Mouse (Mus musculus): ENCODE measurements around the gene Nhsl2. TPM values are rescaled to one million over a fixed set of nuclear protein-coding genes. Genes with fewer than 3 reads are reported as not detected.

Nhsl2 gene
- polyA plus RNA-seq, 1 experiment = 10.5 TPM

DNA sequence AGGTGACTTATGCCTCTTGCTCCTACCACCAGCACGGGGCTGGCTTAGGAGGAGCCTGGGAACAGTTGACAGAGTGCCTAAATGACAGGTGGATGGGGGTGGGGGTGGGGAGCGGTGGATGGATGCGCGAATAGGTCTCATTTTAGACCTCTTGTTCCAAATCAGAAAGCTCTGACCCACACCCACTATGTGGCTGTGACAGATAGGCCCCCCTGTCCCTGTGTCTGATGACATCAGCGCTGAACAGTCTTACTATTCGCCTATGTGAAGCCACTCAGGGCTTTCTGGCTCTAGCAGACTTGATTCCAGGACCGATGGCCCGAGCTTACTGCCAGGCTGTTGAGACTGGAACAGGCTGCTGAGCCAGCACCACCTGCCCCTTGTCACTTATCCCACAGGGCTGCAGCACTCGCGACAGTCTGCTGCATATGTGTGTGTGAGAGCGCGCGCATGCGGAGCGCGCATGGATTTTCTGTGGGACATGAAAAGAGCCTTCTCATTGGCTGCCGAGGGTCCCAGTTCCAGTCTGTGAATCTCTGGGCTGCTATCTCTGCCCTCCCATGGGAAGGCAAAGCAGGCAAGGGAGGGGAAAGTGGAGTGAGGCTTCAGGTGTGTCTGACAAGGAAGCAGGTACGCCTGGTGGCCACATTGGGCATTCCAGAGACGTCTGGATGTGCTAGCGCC is 154.6 kb downstream of the Nhsl2 start:
- Histone ChIP-seq H3K4me3 (ENCODE audit: insufficient read depth, low read length) (peak overlapping the region; percentile 48), H3K4me1 (ENCODE audit: control insufficient read depth, insufficient read depth, low read length) (peaks cover 4% of the 10 kb centered on the region; the same call in 1 of the 2 replicates), H3K27ac (ENCODE audit: insufficient read depth, low read length) (peak overlapping the region; percentile 80)
- no peak for TF ChIP-seq CTCF (IDR thresholded peaks at IDR 0.05; ENCODE audit: extremely low read depth, insufficient read depth, low read length)
- TF ChIP-seq POLR2A (IDR thresholded peaks at IDR 0.05; ENCODE audit: extremely low read depth, insufficient read depth, low read length) = peak; percentile 65; the same call in 1 of the 2 replicates

DNA sequence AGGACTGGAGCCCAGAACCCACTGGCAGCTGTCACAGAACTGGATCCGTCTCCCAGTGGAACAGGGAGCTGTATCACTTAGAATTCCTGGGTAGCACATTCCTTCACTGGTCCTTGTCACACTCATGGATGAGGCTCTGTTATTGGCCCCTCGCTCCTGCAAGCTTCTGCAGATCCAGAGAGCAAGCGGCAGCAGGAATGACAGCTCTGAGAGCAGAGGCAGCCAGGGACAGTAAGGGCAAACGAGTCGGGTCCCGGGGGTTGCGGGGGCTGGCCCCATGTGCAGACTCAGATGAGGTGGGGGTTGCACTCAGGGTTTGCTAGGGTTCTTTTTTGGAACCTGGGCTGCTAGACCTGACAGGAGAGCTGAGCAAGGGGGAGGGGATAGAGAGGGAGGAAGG is 155.2 kb downstream of the Nhsl2 start:
- Histone ChIP-seq H3K4me3 (ENCODE audit: insufficient read depth, low read length) (peak overlapping the region; percentile 48), H3K27ac (ENCODE audit: insufficient read depth, low read length) (peak overlapping the region; percentile 80), H3K4me1 (ENCODE audit: control insufficient read depth, insufficient read depth, low read length) (peaks cover 7% of the 10 kb centered on the region; the same call in 1 of the 2 replicates)
- TF ChIP-seq POLR2A (IDR thresholded peaks at IDR 0.05; ENCODE audit: extremely low read depth, insufficient read depth, low read length) (no peak), CTCF (IDR thresholded peaks at IDR 0.05; ENCODE audit: extremely low read depth, insufficient read depth, low read length) (no peak)

DNA sequence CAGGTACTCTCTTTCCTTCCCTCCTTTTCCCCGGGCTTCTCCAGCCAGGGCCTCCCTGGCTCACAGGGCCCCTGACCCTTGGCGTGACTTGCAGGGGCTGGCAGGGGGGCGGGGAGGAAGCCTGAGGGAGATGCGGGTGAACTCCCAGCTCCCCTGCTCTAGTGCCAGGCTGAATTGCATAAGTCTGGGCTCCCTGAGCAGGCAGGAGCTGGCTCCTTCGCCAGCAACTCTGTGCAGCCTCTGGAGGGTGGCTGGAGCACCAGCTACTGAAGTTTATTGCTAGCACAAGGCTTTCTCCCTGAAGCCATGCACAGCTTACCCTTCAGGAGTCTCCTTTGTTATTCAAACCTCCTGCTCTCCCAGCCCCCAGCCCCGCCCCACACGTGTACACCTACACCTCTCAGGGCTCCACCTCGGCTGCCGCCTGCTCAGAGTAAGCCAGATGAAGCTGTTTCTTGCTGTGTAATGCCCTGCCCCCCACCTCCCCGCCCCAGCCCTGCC is 156.0 kb downstream of the Nhsl2 start:
- TF ChIP-seq CTCF (IDR thresholded peaks at IDR 0.05; ENCODE audit: extremely low read depth, insufficient read depth, low read length) = no peak
- TF ChIP-seq POLR2A (IDR thresholded peaks at IDR 0.05; ENCODE audit: extremely low read depth, insufficient read depth, low read length) = 0 out of 2 replicates have a peak, but pooled peaks have one; percentile 3
- H3K27ac ChIP-seq (ENCODE audit: insufficient read depth, low read length) = peak overlapping the region; percentile 80
- peak overlapping the region; percentile 48 for H3K4me3 ChIP-seq (ENCODE audit: insufficient read depth, low read length)
- peaks cover 7% of the 10 kb centered on the region; the same call in 1 of the 2 replicates for H3K4me1 ChIP-seq (ENCODE audit: control insufficient read depth, insufficient read depth, low read length)

DNA sequence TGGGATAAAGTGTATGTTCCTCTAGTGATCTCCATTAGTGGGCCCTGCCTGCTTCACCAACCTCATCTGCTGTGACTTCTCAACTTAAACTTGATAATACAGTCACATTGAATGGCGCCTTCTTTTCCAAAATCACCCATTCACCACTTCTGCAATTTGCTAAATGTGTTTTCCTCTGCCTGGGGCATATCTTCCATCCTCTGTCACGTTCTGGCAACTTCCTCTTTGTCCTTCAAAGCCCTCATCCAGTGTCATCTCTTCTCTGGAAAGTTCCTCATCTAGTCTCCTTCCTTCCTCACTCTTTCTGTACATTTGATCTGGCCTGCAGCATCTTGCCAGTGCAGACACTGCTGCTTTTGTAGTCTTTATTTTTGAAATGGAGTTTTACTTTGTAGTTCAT is 158.8 kb downstream of the Nhsl2 start:
- Histone ChIP-seq H3K4me1 (ENCODE audit: control insufficient read depth, insufficient read depth, low read length) (peaks cover 7% of the 10 kb centered on the region; the same call in 1 of the 2 replicates), H3K27ac (ENCODE audit: insufficient read depth, low read length) (no peak overlapping the region), H3K4me3 (ENCODE audit: insufficient read depth, low read length) (no peak overlapping the region)
- no peak for TF ChIP-seq POLR2A (IDR thresholded peaks at IDR 0.05; ENCODE audit: extremely low read depth, insufficient read depth, low read length)
- TF ChIP-seq CTCF (IDR thresholded peaks at IDR 0.05; ENCODE audit: extremely low read depth, insufficient read depth, low read length) = no peak

DNA sequence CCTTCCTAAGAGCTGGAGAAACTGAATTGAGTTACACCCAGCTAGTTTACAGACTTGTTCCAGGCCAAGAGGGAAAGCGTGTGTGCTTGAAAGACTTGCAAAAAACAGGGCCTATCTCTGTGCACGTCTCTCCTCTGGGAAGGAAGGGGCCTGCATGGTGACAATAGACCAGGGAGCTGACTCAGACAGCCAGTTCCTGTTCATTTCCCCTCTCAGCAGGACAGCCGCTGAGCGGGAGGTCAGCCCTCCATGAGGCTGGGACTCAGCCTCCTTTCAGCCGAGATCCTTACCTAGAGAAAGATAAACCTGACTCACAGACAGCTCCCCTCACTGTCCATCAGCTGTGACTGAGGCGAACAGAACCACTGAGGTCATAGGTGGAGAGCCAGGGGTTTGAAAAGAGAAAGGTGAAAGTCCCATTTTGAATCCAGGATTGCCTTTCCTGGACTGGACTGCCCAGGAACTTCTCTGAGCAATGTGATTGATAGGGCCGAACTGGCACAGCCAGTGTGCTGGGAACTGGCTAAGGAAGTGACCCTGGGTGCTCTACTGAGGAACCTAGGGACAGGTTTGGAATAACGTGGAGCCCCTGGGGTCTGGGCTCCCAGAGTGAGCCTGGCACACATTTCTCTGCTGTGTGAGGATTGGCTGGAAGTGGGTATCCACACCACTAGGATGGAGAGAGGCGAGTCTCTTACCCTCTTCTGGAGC is 168.2 kb downstream of the Nhsl2 start:
- TF ChIP-seq POLR2A (IDR thresholded peaks at IDR 0.05; ENCODE audit: extremely low read depth, insufficient read depth, low read length) (no peak), CTCF (IDR thresholded peaks at IDR 0.05; ENCODE audit: extremely low read depth, insufficient read depth, low read length) (no peak)
- Histone ChIP-seq H3K27ac (ENCODE audit: insufficient read depth, low read length) (peak overlapping the region; percentile 43; the same call in 1 of the 2 replicates), H3K4me3 (ENCODE audit: insufficient read depth, low read length) (no peak overlapping the region; the same call in 1 of the 2 replicates), H3K4me1 (ENCODE audit: control insufficient read depth, insufficient read depth, low read length) (peaks cover 7% of the 10 kb centered on the region)

DNA sequence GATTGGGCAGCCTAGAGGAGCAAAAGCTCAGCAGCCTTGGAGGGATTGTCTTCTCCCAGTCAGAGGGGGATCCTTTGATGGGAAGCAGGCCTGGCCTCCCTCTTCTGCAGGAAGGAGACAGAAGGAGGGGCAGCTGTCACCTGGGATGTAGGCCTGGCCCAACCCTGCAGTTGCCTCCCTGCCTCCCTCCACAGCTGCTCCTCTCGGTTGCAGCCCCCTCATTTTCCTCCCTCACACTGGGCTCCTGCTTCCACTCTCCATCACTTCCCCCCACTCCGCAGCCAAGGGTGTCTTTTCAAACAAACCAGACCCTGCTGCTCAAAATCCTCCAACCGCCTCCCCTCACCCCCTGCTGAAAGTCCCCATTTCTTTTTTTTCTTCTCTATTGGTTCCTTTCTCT is 169.7 kb downstream of the Nhsl2 start:
- TF ChIP-seq POLR2A (IDR thresholded peaks at IDR 0.05; ENCODE audit: extremely low read depth, insufficient read depth, low read length) = no peak
- no peak for TF ChIP-seq CTCF (IDR thresholded peaks at IDR 0.05; ENCODE audit: extremely low read depth, insufficient read depth, low read length)
- 0 out of 2 replicates have a peak overlapping the region, but pooled peaks have one; percentile 40 for H3K27ac ChIP-seq (ENCODE audit: insufficient read depth, low read length)

DNA sequence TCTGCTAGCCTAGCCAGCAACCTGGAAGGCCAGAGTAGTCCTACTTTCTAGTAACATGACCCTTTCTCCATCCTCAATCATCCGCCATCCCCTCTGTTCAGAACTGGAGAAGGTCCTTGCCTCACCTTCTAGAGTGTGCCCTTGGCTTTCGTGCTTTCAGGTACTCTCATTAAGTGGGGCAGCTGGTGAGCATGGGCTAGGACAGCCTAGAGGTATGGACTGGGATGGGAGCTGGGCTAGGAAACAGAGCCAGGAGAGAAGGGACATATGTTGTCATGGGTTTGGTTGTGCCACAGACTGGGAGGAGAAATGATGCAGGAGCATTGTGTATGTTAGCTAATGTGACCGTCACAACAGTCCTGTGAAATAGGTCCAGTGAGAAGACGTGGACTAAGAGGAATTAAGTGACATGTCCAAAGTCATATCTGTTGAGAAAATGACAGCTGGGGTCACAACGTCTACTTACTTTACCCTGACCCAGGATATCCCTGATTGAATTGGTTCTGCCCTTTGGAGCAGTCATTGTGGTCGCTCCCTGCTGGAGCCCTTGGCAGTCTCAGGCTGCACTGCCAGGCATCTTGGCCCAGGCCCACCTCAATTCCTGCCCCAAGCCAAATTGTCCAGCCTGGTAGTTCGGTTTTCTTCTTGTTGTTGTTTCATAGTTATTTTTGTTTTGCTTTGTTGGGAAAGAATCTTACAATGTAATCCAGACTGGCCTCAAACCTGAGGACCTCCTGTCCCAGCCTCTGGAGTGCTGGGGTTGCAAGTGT is 170.5 kb downstream of the Nhsl2 start:
- TF ChIP-seq POLR2A (IDR thresholded peaks at IDR 0.05; ENCODE audit: extremely low read depth, insufficient read depth, low read length) = no peak
- no peak for TF ChIP-seq CTCF (IDR thresholded peaks at IDR 0.05; ENCODE audit: extremely low read depth, insufficient read depth, low read length)
- 0 out of 2 replicates have a peak overlapping the region, but pooled peaks have one; percentile 40 for H3K27ac ChIP-seq (ENCODE audit: insufficient read depth, low read length)
- no peak overlapping the region for H3K4me3 ChIP-seq (ENCODE audit: insufficient read depth, low read length)
- peaks cover 7% of the 10 kb centered on the region for H3K4me1 ChIP-seq (ENCODE audit: control insufficient read depth, insufficient read depth, low read length)

More for the DNA sequence above, 169.7 kb downstream of the Nhsl2 start:
- Histone ChIP-seq H3K4me3 (ENCODE audit: insufficient read depth, low read length) (no peak overlapping the region), H3K4me1 (ENCODE audit: control insufficient read depth, insufficient read depth, low read length) (peaks cover 7% of the 10 kb centered on the region)

DNA sequence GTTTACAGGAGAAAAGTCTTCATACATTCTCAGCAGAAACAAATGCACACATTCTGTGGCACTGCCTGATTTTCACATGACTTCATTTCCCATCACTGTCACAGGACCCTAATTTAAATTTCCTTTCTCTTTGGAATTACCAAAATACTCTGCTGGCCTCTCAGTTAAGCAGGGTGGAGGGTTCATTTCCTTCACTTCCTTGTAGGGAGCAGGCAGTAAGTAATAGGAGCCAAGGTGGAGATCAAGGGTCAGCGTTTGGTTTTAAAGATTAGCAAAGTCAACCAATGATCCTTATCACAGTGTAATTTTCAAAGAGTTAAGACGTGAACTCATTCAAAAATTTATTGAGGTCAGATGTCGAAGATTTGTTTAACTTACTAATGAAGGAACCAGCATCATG is 175.8 kb downstream of the Nhsl2 start:
- no peak overlapping the region for H3K4me3 ChIP-seq (ENCODE audit: insufficient read depth, low read length)
- H3K27ac ChIP-seq (ENCODE audit: insufficient read depth, low read length) = no peak overlapping the region
- no peak for TF ChIP-seq POLR2A (IDR thresholded peaks at IDR 0.05; ENCODE audit: extremely low read depth, insufficient read depth, low read length)
- TF ChIP-seq CTCF (IDR thresholded peaks at IDR 0.05; ENCODE audit: extremely low read depth, insufficient read depth, low read length) = no peak
- H3K4me1 ChIP-seq (ENCODE audit: control insufficient read depth, insufficient read depth, low read length) = no peaks in the 10 kb centered on the region

DNA sequence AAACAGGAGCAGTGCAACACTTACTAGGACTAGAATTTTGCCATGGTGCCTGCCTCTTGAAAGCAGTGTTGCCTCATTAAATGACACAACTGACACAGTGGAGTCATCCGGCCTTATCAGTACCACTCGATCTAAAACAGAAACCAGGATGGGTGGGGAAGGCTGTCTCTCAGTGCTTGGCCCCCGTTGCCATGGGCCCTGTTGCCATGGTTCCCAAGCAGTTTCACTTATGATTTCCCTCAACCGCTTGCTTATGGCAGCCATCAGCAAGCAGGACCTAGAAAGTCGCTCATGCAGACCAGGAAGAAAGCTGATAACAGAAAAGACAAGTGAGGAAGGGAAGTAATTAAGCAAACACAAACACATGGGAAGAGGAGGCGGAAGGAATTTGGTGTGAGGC is 182.7 kb downstream of the Nhsl2 start:
- TF ChIP-seq CTCF (IDR thresholded peaks at IDR 0.05; ENCODE audit: extremely low read depth, insufficient read depth, low read length) (no peak), POLR2A (IDR thresholded peaks at IDR 0.05; ENCODE audit: extremely low read depth, insufficient read depth, low read length) (no peak)
- H3K4me3 ChIP-seq (ENCODE audit: insufficient read depth, low read length) = no peak overlapping the region
- no peak overlapping the region for H3K27ac ChIP-seq (ENCODE audit: insufficient read depth, low read length)
- peaks cover 2% of the 10 kb centered on the region; the same call in 1 of the 2 replicates for H3K4me1 ChIP-seq (ENCODE audit: control insufficient read depth, insufficient read depth, low read length)

Data from cortical plate, adult 2 months (tissue).